Mouse (Mus musculus) layer of hippocampus, postnatal 10 days (tissue): ENCODE results near the gene Olfr1373. TPM values are rescaled to one million over a fixed set of nuclear protein-coding genes. Genes with fewer than 3 reads are reported as not detected.
"Not testable (repeated sequence)": the region's sequence is repeated elsewhere in the genome, so short reads cannot be mapped to it uniquely, and the experiment has no call there.

Source experiments
- DNase-seq, 2 experiments: peaks; one replicate each; pipeline ENCODE4 v3.0.0; 2021; ENCODE audit warnings: low spot score in 2 of 2
- long read RNA-seq: library from polyadenylated mRNA; stranded (forward); transcript quantifications from one replicate; pipeline ENCODE4 v2.0.0, GENCODE M21; 2023
- total RNA-seq, 2 experiments: library from RNA; stranded (reverse); gene quantifications; 2 replicates each; pipeline ENCODE4 v1.2.3; 2021

The Olfr1373 gene
- not detected for total RNA-seq
- long read RNA-seq = 0 reads

- not testable (repeated sequence) for DNase-seq
Observed at GRCm38 (mm10) chr11:52145428-52145827, at the start of gene Olfr1373. TSS of gene Olfr1373 (minus strand) at chr11:52145528.

GRCm38 (mm10) chr11:52180651-52181050 is 35.3 kb upstream of the Olfr1373 start:
- DNase-seq = not testable (repeated sequence)

GRCm38 (mm10) chr11:52179897-52180296 is 34.6 kb upstream of the Olfr1373 start:
- not testable (repeated sequence) for DNase-seq

- no peak for DNase-seq
Observed at GRCm38 (mm10) chr11:52168461-52168860, 23.1 kb upstream of the Olfr1373 start.

GRCm38 (mm10) chr11:52167901-52168302 is 22.6 kb upstream of the Olfr1373 start:
- DNase-seq = not testable (repeated sequence)

- peak in 1 of 2 experiments; percentile 15 for DNase-seq
Observed at GRCm38 (mm10) chr11:52167126-52167525, 21.8 kb upstream of the Olfr1373 start.

- no peak for DNase-seq
Observed at GRCm38 (mm10) chr11:52163926-52164325, 18.6 kb upstream of the Olfr1373 start.

GRCm38 (mm10) chr11:52143675-52144074 is 1.7 kb downstream of the Olfr1373 start:
- peak; percentile 39 to 57 for DNase-seq

- DNase-seq = peak in 1 of 2 experiments; percentile 19
Observed at GRCm38 (mm10) chr11:52130451-52131068, 14.8 kb downstream of the Olfr1373 start.

- peak; percentile 40 to 51 for DNase-seq
Observed at GRCm38 (mm10) chr11:52129621-52130450, 15.5 kb downstream of the Olfr1373 start.

GRCm38 (mm10) chr11:52129171-52129570 is 16.2 kb downstream of the Olfr1373 start:
- peak; percentile 21 to 40 for DNase-seq

GRCm38 (mm10) chr11:52128316-52129061 is 16.8 kb downstream of the Olfr1373 start:
- DNase-seq = peak; percentile 32 to 33

GRCm38 (mm10) chr11:52127760-52128159 is 17.6 kb downstream of the Olfr1373 start:
- no peak for DNase-seq

GRCm38 (mm10) chr11:52127169-52127568 is 18.2 kb downstream of the Olfr1373 start:
- no peak for DNase-seq

GRCm38 (mm10) chr11:52124468-52124867 is 20.9 kb downstream of the Olfr1373 start:
- no peak for DNase-seq

GRCm38 (mm10) chr11:52122045-52122444 is 23.3 kb downstream of the Olfr1373 start:
- DNase-seq = no peak

- not testable (repeated sequence) for DNase-seq
Observed at GRCm38 (mm10) chr11:52120415-52120814, 24.9 kb downstream of the Olfr1373 start.

- DNase-seq = no peak
Observed at GRCm38 (mm10) chr11:52117156-52117555, 28.2 kb downstream of the Olfr1373 start.

- DNase-seq = not testable (repeated sequence)
Observed at GRCm38 (mm10) chr11:52116117-52116516, 29.2 kb downstream of the Olfr1373 start.

- no peak for DNase-seq
Observed at GRCm38 (mm10) chr11:52115479-52115878, 29.8 kb downstream of the Olfr1373 start.

- DNase-seq = no peak
Observed at GRCm38 (mm10) chr11:52109421-52109820, 35.9 kb downstream of the Olfr1373 start.

GRCm38 (mm10) chr11:52108796-52109195 is 36.5 kb downstream of the Olfr1373 start:
- no peak for DNase-seq
